Mouse (Mus musculus) lung, postnatal 0 days (tissue): ENCODE data around the gene Fbxo42.
"Not testable (repeated sequence)": the region's sequence is repeated elsewhere in the genome, so short reads cannot be mapped to it uniquely, and the experiment has no call there.

ENCODE experiments used
- CTCF ChIP-seq: IDR thresholded peaks from 2 replicates; pipeline ENCODE4 v1.5.1; 2016; ENCODE audit warnings: antibody characterized with exemption, mild to moderate bottlenecking
- EP300 ChIP-seq: IDR thresholded peaks from 2 replicates; pipeline ENCODE4 v1.6.1; 2016; ENCODE audit warnings: antibody characterized with exemption, mild to moderate bottlenecking, control low read depth

GRCm38 (mm10) chr4:141140354-141140753, 7.4 kb upstream of the Fbxo42 start:
- TF ChIP-seq EP300, CTCF: not testable (repeated sequence)
